Mouse (Mus musculus): ENCODE results near the gene Ctnnd2.
"Not testable (repeated sequence)": the region's sequence is repeated elsewhere in the genome, so short reads cannot be mapped to it uniquely, and the experiment has no call there.

Gene Ctnnd2

DNA sequence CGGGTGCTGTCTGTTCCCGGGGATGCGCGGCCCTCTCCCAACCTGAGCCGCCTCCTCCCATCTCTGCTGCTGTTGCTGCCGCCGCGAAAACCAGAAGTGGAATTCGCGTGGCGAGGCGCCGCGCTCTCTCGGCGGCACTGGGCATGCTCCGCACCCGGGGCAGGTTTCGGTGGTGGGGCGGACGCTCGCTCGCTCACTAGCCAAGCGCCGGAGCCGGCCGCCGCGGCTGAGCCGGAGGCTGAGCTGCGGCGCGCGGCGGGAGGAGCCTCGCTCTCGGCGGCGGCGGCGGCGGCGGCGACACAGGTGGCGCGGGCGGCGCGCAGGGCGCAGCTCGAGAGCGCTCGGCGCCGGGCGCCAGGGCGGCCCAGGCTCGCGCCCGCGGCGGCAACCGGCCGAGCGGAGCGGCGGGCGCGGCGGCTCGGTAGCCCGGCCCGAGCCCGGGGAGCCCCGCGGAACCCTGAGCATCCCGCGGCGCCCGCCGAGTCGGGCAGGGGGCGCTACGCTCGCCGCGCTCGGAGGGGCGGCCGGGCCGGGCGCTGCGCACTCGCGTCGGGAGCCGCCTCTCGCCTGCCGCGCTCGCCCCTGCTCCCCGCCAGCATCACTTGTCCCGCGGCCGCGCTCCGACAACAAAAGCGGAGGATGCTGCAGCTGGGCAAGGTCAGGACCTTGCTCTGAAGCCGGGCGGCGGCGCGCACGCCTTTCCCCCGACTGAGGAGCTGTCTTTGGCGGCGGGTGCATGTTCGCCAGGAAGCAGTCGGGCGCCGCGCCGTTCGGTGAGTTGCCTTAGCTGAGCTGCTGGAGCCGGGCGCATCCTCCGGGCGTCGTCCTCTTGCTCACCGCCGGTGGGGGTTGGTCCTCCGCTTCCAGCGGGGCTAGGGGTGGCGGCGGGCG is at the start of gene Ctnnd2:
TSS of gene Ctnnd2 (plus strand) at position 203 of the 891 bp plus-strand sequence.
- DNase-seq (ENCODE audit: low spot score in 2 of 2), result no peak

DNA sequence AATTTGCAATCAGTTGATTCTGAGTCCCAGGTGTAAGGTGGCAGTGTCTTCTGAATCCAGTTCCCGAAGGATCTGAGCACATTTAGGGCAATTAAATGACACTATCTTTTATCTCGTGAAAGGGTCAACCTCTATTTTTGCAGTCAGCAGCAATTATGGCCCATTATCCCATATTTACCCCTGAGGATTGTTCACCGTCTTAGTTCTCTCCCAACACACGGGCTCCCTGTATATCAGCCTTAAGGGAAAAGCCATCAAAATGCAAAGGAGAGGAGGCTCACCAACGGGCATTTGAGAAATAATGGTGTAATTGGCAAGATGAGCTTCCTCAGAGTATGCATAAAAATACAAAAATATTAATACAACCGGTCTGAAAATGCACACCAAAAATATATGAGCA is 41.7 kb upstream of the Ctnnd2 start:
- DNase-seq (ENCODE audit: low spot score in 2 of 2), result no peak

DNA sequence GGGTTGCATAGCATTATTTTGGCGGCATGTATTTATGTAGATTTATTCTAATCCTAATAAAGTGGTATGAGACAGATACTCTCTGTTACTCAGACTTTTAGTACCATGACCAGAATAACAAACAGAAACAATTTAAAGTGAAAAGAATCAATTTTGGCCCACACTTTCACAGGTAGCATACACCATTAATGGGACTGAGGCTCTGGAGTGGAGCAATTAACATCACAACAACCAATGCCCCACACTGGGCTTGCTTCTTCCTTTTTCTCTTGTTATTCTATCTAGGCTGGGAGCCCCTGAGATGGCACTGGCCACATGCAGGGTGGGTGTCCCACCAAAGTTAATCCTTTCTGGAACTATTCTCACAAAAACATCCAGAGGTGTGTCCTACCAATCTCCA is 32.8 kb upstream of the Ctnnd2 start:
- not testable (repeated sequence) for DNase-seq (ENCODE audit: low spot score in 2 of 2)

DNA sequence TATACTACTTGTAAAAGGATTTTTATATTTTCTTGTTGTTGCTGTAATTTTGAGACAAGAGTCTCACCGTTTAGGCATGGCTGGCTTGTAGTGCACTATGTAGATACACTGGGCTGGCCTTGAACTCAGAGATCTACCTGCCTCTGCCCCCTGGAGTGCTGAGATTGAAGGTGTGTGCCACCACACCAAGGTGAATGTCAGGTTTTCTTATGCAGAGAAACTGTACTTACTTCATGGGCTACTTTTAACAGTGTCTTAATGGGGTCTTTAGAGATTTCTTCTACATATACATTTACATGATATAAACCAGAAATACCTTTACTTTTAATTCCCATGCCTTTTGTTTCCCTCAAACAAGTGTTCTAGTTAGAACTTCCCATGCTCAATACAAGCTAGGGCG is 27.0 kb upstream of the Ctnnd2 start:
- DNase-seq (ENCODE audit: low spot score in 2 of 2), result no peak

DNA sequence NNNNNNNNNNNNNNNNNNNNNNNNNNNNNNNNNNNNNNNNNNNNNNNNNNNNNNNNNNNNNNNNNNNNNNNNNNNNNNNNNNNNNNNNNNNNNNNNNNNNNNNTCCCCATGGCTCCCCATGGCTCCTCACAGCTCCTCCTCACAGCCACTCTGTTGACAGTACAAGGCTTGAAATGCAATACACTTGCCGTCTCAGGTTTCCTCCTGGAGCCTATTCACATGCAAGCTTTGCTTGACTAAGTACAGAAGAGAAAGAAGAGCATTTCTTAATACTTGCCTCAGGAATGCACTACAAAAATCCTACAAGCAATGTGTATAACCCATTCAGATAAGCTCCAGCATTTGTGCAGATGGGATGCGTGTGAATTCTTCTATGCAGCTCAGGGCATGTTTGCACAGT is 20.2 kb upstream of the Ctnnd2 start:
- no peak for DNase-seq (ENCODE audit: low spot score in 2 of 2)

DNA sequence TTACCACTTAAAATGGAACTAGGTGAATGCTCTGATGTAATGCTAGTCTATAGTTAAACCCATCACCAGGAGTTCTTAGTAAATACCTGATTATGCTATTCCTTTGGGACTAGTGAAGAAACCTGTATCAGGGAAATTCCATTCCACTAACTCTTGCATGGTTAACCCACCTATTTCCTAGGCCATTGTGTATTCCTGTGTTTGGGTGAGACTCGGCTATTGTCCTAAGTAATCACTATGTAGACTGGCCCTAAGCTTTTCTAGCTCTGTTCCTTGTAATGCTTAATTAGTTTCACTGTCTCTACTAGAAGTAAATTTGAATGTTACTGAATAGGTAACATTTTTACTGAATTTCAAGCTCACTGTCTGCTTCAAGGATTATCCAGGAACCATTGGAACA is 14.4 kb upstream of the Ctnnd2 start:
- DNase-seq (ENCODE audit: low spot score in 2 of 2), result no peak

DNA sequence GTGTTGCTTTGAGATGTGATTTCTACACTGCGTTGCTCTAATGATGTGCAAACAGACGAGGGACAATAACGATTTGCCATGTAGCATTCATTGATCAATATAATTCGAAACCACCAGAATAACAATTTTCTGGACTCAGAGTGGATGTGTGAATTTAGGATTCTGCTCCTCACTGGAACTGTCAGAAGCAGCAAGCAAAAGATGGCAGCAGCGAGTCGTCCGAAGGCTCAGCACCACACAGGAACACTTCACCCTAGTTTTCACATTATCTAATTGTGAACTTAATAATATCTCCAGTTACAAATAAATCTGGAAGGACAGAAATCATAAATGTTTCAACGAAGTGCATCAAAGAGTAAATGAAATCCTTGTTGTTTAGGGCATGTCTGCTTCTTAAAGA is 2.4 kb upstream of the Ctnnd2 start:
- DNase-seq (ENCODE audit: low spot score in 2 of 2), result no peak

DNA sequence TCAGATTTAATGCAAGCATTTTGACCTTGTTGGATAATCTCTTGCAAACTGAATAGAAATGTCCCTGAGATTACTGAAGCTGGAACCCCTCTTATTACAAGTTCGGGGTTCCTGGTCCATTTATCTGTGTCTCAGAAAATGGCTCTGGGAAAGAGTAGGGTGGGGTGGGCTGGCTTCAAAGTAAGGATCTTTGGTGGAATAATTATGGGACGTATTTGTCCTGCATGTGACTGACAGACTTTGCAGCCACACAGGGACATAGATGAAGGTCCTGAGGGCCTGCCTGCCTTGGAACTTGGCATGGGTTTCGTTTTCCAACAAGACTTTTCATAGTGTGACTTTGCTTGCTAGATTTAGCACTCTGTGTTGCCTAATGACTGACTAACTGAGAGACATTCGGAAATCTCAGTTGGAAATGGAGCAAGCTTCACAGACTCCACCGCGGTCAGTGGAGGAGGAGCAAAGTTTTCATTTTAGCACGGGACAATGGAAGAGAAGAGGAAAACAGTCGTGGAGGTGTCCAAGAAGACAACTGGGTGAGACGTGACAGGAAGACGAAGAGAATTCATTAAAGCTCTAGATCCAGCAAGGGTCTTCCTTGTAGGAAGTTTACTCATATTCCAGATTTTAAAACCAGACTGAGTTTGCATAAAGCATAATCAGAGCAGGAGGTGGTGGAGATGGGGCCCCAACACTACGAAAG is 749 bp upstream of the Ctnnd2 start:
- DNase-seq (ENCODE audit: low spot score in 2 of 2), result no peak

DNA sequence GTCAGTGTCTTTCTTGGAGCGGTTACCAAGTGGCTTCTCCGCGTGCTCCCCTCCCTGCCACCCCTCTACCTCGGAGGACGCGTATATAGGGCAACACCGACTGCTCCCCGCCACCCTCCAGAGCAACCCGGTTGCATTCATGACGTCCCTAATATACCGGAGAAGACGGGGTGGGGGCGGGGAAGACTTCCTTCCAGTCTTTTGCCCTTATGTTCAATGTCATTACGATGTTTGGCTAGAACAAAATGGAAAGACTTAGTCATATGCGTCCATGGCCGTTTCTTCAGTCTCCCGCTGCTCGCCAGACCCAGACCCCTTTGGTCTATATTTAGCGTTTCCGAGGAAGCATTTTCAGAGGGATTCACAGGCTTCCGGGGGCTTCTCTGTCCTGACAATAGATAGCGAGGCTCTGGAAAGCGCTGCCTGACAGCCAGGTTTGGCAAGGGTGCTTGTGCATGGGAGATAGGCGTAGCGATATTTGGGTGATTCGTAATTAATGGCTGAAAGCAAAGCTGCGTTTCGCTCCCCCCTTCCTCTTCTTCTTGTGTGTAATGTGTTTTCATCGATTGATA is 1.1 kb downstream of the Ctnnd2 start:
- DNase-seq (ENCODE audit: low spot score in 2 of 2), result no peak

DNA sequence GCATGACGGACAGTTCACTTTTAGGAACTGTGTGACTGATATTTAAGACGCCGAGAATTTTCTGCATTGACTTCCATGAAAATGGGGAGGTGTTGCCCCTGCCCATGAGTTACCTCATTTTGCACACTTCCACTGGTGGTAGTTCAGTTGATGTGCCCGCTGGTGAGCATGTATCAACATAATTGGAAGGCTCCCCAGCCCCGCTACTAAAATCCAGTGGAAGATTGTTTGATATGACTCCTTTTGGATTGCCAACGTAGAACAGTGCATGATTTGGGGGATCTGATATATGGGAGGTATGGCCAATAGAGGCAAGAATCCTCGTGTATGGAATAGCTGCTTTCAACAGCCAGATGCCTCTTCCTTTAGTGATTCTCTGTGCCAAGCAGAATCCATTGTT is 1.9 kb downstream of the Ctnnd2 start:
- DNase-seq (ENCODE audit: low spot score in 2 of 2), result no peak

DNA sequence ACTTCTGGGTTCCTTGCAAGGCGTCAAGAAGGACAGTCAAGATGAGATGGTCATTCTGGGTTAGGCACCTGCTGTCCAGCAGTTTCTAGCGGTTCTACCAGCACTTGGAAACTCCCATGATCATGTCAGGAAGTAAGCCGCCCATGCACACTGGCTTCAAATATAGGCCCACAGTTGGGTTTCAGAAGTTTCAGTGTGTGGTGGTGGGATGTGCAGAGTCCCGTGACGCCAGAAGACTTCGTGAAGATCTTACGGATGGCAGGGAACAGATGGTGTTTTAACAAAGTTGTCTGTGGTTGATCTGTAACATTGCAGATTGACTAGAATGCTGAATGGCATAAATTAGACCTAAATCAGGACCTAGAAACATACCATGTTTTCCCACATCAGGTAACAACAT is 11.6 kb downstream of the Ctnnd2 start:
- DNase-seq (ENCODE audit: low spot score in 2 of 2), result no peak

DNA sequence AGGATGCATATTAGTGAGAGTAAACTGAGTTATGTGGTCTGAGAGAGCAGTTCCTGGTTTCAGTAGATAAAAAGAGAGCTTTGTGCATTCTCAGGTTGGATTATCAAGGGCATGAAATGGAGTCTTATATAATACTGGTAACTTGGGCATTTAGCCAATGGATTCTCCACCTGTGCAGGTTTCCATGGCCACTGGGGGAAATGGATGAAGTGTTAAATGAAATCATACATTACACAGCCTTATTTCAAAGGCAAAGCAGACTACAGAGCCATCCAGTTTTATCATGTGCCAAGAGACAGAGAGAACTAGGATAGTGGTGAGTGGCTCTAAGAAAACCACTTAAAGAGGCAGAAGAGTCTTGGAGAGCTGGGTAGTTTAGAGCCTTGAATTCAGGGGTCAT is 18.5 kb downstream of the Ctnnd2 start:
- no peak for DNase-seq (ENCODE audit: low spot score in 2 of 2)

DNA sequence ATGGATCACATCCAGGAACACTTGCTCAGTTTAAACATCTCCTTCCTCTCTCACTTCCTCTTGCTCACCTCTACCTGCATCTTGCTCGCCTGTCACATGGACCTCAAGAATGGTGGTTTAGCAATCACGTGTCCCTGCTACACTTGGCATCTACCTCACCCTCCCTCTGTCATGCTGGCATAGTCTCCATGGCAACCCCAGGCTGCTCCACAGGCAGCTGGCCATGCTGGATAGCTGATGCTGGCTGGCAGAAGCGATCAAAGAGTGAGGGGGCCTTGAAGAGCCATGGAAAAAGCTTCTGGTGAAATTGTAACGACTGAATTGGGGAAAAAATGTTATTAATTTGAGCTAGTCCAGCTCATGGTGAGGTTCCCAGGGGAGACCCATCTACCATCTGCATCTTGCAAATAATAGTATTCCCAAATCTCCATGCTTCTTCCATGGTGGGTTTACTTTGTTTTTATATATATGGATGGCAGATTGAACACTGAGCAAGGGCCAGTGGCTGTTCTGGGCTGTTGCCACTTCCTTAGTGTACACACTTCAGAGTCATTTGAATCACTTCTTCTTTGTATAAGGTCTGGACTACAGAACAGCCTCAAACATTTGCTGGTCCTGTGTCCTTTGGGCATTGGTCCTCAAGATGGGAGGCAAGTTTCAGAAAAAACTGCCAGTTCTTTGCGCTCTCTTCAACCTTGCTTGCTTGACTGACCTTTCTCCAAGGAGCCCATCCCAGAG is 19.7 kb downstream of the Ctnnd2 start:
- no peak for DNase-seq (ENCODE audit: low spot score in 2 of 2)

DNA sequence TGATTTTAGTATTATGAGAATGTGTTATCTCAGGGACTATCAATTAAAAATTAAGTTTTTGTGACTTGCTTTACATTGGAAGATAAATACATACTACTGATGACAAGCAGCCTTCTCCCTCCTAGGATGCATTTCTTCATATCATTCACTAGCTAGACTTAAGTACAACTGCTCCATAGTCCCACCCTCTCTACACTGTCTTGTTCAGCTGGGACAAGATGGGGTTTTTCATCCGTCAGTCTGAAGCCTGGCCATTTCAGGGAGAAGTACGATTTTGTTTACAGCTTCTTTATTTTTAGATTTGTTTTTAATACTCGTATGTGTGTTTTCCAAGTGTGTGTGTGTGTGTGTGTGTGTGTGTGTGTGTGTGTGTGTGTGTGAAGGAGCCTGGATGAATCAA is 26.0 kb downstream of the Ctnnd2 start:
- DNase-seq (ENCODE audit: low spot score in 2 of 2), result no peak

DNA sequence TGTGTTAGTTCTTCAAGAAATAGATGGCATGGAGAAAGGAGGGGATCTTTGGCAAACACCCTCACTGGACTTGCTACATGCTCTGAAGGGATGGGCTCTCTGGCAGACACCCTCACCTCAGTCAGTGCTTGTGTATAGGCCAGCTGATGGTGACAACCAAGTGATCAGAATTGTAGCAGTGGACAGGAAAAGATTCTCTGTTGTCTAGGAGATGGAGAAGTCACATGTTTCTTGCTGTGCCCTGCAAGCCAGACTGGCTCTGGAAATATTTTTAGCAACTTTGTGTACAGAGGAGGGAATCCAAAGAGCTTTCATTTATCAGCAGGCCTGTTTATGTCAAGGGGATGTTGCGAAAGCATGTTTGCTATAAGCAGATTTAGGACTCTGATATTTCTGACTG is 27.4 kb downstream of the Ctnnd2 start:
- no peak for DNase-seq (ENCODE audit: low spot score in 2 of 2)

DNA sequence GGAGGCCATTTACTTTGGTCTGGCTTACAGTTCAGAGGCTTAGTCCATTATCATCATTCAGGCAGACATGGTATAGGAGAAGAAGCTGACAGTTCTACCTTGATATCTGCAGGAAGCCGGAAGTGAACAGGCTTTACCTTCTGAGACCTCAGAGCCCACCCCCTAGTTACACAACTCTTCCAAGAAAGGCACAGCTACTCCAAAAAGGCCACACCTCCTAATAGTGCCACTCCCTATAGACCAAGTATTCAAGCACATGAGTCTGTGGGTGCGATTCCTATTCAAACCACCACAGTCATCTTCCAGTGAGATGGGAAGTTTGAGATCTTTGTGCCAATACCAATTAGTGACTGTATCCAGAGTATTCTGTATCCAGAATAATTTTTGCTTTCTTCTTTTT is 28.8 kb downstream of the Ctnnd2 start:
- DNase-seq (ENCODE audit: low spot score in 2 of 2), result no peak

DNA sequence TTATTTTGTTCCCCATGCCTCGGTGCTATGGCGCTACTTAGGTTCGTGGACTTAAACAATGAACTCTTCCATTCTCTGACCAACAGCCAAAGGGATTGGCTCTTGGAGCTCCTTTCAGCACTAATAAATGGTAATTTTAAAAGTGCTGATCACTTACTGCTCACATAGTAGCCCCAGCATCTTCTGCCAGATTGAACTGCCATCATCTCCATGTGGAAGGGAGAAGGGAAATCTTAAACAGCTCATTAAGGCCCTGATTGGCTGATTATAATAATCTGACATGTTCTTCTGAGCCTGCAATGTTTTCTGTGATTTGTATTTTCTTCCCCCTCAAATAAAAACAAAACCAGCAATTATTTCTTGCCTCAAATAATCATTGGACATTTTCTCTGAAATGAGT is 29.2 kb downstream of the Ctnnd2 start:
- no peak for DNase-seq (ENCODE audit: low spot score in 2 of 2)

DNA sequence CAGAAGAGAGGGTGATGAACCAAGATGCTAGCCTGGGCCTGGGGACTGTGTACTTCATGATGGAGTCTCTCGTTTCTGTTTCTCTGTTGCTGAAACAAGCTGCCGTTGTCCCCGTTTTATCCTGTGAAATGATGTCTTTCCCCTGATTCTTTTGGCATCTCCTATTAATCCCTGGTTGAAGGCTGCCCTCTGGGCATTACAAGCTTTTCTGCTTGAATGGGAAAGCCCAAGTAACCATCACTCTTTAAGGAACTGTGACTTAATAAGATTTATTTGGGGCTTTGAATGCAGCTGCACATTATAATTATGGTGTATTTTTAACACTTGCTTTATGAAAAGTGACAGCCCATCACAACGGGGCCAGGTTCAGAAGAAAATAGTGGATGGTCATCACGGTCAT is 40.4 kb downstream of the Ctnnd2 start:
- DNase-seq (ENCODE audit: low spot score in 2 of 2), result no peak

DNA sequence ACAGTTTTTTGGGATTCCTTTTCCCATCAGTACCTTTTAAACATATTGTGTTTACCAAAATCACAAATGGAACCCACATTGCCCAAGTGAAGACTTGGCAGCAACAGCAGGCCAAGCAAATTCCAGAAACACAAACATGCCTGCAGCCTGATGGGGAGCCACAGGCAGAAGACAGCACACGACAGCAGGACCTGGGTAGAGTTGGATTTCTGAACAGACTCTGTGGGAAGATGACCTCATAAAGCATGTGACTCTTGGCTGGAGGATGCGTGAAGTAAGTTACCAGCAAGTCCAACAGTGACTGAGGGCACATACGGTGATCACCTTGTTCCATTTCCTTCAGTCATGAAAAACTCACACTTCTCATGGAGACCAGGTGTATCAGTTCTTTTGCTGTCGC is 43.5 kb downstream of the Ctnnd2 start:
- DNase-seq (ENCODE audit: low spot score in 2 of 2), result no peak

DNA sequence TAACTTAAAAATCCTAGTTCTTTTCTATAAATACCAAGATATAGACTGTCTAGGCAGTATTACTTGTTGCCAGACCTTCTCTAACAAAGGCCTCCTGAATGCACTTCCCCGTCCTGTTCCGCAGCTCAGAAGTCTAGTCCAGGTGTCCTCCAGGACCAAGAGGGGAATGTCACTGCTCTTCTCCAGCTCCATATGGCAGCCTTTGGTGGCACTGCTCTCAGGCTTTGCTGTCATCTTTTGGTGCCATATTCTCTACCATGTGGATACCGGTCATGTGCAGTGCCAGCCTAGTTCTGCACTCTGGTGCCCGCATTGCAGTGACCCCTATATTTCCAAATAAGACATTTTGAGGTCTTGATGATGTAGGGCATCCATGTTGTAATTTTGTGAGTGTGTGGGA is 56.7 kb downstream of the Ctnnd2 start:
- DNase-seq (ENCODE audit: low spot score in 2 of 2), result no peak

DNA sequence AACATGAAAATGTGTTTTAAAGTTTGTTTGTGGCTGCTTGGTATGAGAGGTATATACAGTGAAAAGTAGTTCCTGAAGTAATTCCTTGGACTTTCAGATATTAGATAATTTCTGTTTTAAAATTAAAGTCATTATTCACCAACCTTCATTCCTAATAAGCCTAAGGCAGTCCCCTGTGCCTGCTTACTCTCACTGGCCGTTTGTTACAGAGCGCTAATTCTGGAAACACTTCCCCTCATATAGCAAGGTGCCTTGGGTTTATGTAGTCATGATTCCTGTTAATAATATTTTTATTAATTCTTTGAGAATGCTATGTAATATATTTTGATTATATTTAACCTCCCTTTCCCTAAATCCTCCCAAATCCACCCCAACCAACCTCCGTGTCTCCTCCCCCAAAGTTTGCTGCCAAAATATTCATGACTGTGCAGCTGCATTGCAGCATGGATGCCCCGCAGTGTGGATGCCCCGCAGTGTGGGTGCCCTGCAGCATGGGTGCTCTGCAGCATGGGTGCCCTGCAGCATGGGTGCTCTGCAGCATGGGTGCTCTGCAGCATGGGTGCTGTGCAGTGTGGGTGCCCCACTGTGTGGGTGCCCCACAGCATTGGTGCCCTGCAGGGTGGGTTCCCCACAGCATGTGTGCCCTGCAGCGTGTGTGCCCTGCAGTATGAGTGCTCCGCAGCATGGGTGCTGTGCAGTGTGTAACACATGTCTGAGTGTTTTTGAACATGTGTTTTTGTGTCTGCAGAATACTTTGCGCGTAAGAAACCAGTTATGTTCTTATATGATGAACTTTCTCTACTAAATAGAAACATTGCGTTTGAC is 63.0 kb downstream of the Ctnnd2 start:
- no peak for DNase-seq (ENCODE audit: low spot score in 2 of 2)

Measured in spleen, postnatal 14 days (tissue).